Mouse (Mus musculus) c-Kit-positive CD71-positive TER-119-positive erythroid progenitor cells, embryonic 14.5 days (primary cell): Measurements from ENCODE around the gene Slc35c2.

ENCODE experiments used
- DNase-seq: peaks from one replicate; pipeline ENCODE4 v3.0.0-alpha.2; 2013; ENCODE audit warnings: low spot score

Gene Slc35c2

GRCm38 (mm10) chr2:165311577-165311976 lies 23.9 kb upstream of the Slc35c2 start:
- DNase-seq, result no peak

- no peak for DNase-seq
Observed at GRCm38 (mm10) chr2:165310818-165311425, 23.3 kb upstream of the Slc35c2 start.

GRCm38 (mm10) chr2:165307801-165308200 lies 20.1 kb upstream of the Slc35c2 start:
- no peak for DNase-seq

- DNase-seq, result no peak
Observed at GRCm38 (mm10) chr2:165305438-165305837, 17.8 kb upstream of the Slc35c2 start.

GRCm38 (mm10) chr2:165304819-165305218 lies 17.1 kb upstream of the Slc35c2 start:
- no peak for DNase-seq

- no peak for DNase-seq
Observed at GRCm38 (mm10) chr2:165303354-165304012, 15.8 kb upstream of the Slc35c2 start.

GRCm38 (mm10) chr2:165301409-165301808 lies 13.7 kb upstream of the Slc35c2 start:
- DNase-seq, result no peak

GRCm38 (mm10) chr2:165300885-165301284 lies 13.2 kb upstream of the Slc35c2 start:
- no peak for DNase-seq

- DNase-seq, result no peak
Observed at GRCm38 (mm10) chr2:165300424-165300823, 12.8 kb upstream of the Slc35c2 start.

- no peak for DNase-seq
Observed at GRCm38 (mm10) chr2:165297429-165297828, 9.8 kb upstream of the Slc35c2 start.

- DNase-seq, result no peak
Observed at GRCm38 (mm10) chr2:165296571-165296970, 8.9 kb upstream of the Slc35c2 start.

- DNase-seq, result no peak
Observed at GRCm38 (mm10) chr2:165288315-165289031, 804 bp upstream of the Slc35c2 start.

- no peak for DNase-seq
Observed at GRCm38 (mm10) chr2:165286361-165287201, 1.1 kb downstream of the Slc35c2 start.

- DNase-seq, result no peak
Observed at GRCm38 (mm10) chr2:165285621-165286020, 2.0 kb downstream of the Slc35c2 start.

- no peak for DNase-seq
Observed at GRCm38 (mm10) chr2:165285034-165285433, 2.6 kb downstream of the Slc35c2 start.

GRCm38 (mm10) chr2:165284377-165284776 lies 3.3 kb downstream of the Slc35c2 start:
- no peak for DNase-seq

- DNase-seq, result no peak
Observed at GRCm38 (mm10) chr2:165283644-165284043, 4.0 kb downstream of the Slc35c2 start.

GRCm38 (mm10) chr2:165281779-165282311 lies 5.8 kb downstream of the Slc35c2 start:
- no peak for DNase-seq

GRCm38 (mm10) chr2:165279351-165279750 lies 8.3 kb downstream of the Slc35c2 start:
- DNase-seq, result no peak

GRCm38 (mm10) chr2:165277188-165277740 lies 10.4 kb downstream of the Slc35c2 start:
- no peak for DNase-seq

- no peak for DNase-seq
Observed at GRCm38 (mm10) chr2:165275824-165276223, 11.8 kb downstream of the Slc35c2 start.
